In the genomic region with DNA sequence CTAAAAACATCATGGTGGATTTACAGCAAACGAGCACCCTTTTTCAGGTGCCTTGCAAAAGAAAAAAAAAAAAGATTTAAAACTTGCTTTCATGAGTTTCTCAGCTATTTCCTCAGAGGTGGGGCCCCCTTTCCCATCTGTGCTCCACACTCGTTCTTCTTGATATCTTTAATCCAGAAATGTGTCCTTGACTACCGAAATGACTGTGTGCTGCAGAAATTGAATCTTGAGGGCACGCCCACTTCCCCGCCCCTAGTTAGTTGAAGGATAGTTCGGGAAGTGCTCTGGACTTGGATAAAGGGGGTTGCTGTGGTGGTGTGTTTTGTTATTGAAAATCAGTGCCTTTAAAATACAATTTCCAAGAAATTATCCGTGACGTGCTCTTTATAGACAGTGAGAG, we compare ENCODE assay signal across 8 mouse cellular contexts. TPM values are rescaled to one million over a fixed set of nuclear protein-coding genes. Genes with fewer than 3 reads are reported as not detected.
A peak's percentile ranks its signal among the peaks of the same experiment; 100 is the strongest.
DNase-seq lines count a peak whose midpoint lies in the region; ATAC-seq and TF ChIP-seq lines count a peak whose summit lies in the region.

No protein-coding gene starts in this region.

- H3K9me3 ChIP-seq in forebrain, embryonic 14.5 days (replicated peaks; ENCODE audit: control insufficient read depth, low read length): no peaks in the 10 kb centered on the region
- no peaks in the 10 kb centered on the region for H3K9me3 ChIP-seq in limb, embryonic 10.5 days (replicated peaks)
- H3K9me3 ChIP-seq in midbrain, embryonic 10.5 days (replicated peaks): no peaks in the 10 kb centered on the region
- no peaks in the 10 kb centered on the region for H3K9me3 ChIP-seq in stomach, postnatal 0 days (ENCODE audit: control insufficient read depth, low read length)

- H3K36me3 ChIP-seq in forebrain, embryonic 14.5 days (ENCODE audit: control insufficient read depth, insufficient read depth, low read length): no peaks in the 10 kb centered on the region
- no peaks in the 10 kb centered on the region for H3K36me3 ChIP-seq in limb, embryonic 10.5 days
- no peaks in the 10 kb centered on the region for H3K36me3 ChIP-seq in midbrain, embryonic 10.5 days
- H3K36me3 ChIP-seq in stomach, postnatal 0 days (ENCODE audit: control insufficient read depth, insufficient read depth, low read length): no peaks in the 10 kb centered on the region

- no peaks in the 10 kb centered on the region for H3K27me3 ChIP-seq in forebrain, embryonic 14.5 days (replicated peaks; ENCODE audit: control insufficient read depth, insufficient read depth, low read length)
- peaks cover 50% of the 10 kb centered on the region for H3K27me3 ChIP-seq in limb, embryonic 10.5 days (ENCODE audit: low read depth, poor library complexity, severe bottlenecking)
- H3K27me3 ChIP-seq in midbrain, embryonic 10.5 days (ENCODE audit: low read depth, poor library complexity, severe bottlenecking): peaks cover 18% of the 10 kb centered on the region
- no peaks in the 10 kb centered on the region for H3K27me3 ChIP-seq in stomach, postnatal 0 days (ENCODE audit: control insufficient read depth, insufficient read depth, low read length)

- H3K27ac ChIP-seq in forebrain, embryonic 14.5 days (ENCODE audit: low read depth, low read length): peak overlapping the region; percentile 6; the same call in 1 of the 2 replicates
- peak overlapping the region; percentile 94; the same call in 1 of the 2 replicates for H3K27ac ChIP-seq in limb, embryonic 10.5 days
- H3K27ac ChIP-seq in midbrain, embryonic 10.5 days (replicated peaks): peak overlapping the region; percentile 97
- peak overlapping the region; percentile 61 for H3K27ac ChIP-seq in stomach, postnatal 0 days (replicated peaks)

- no peak for TF ChIP-seq CTCF in stomach, postnatal 0 days (IDR thresholded peaks at IDR 0.05; ENCODE audit: low read depth)

- intact Hi-C loops in left cerebral cortex, postnatal 4 days (cut with DNase I): loop anchor here (5.0 kb wide), 1 partner anchor 267 kb away; no protein-coding TSS in a partner anchor
- intact Hi-C loops in left cerebral cortex, postnatal 36 days (cut with DNase I): loop anchor here (2.0 kb wide), 1 partner anchor 78 kb away; no protein-coding TSS in a partner anchor

- H3K4me1 ChIP-seq in forebrain, embryonic 14.5 days (ENCODE audit: control insufficient read depth, insufficient read depth, low read length): peaks cover 22% of the 10 kb centered on the region
- H3K4me1 ChIP-seq in limb, embryonic 10.5 days: peaks cover 60% of the 10 kb centered on the region
- peaks cover 63% of the 10 kb centered on the region for H3K4me1 ChIP-seq in midbrain, embryonic 10.5 days
- peaks cover 1% of the 10 kb centered on the region; the same call in 1 of the 2 replicates for H3K4me1 ChIP-seq in stomach, postnatal 0 days (replicated peaks; ENCODE audit: control insufficient read depth, insufficient read depth)

- H3K4me2 ChIP-seq in forebrain, embryonic 14.5 days (ENCODE audit: low read length): peak overlapping the region; percentile 95
- peak overlapping the region; percentile 70 for H3K4me2 ChIP-seq in stomach, postnatal 0 days (replicated peaks; ENCODE audit: low read depth)

- TF ChIP-seq EP300 in stomach, postnatal 0 days (optimal IDR thresholded peaks at IDR 0.05): no peak

- peak; percentile 59 for DNase-seq in left cerebral cortex, postnatal 4 days
- DNase-seq in left cerebral cortex, postnatal 36 days (ENCODE audit: low spot score in 2 of 2): no peak
- peak; percentile 18 for DNase-seq in c-Kit-positive CD71-negative TER-119-negative erythroid progenitor cells, embryonic 14.5 days (ENCODE audit: low read depth)
- peak; percentile 65 for DNase-seq in forebrain, embryonic 14.5 days (ENCODE audit: low spot score)
- peak; percentile 64 for DNase-seq in limb, embryonic 10.5 days (ENCODE audit: low spot score)
- DNase-seq in midbrain, embryonic 10.5 days (ENCODE audit: low spot score): peak; percentile 57
- DNase-seq in stomach, postnatal 0 days (ENCODE audit: low spot score): peak; percentile 79

- H3K9ac ChIP-seq in forebrain, embryonic 14.5 days (ENCODE audit: low read length): no peak overlapping the region
- no peak overlapping the region for H3K9ac ChIP-seq in stomach, postnatal 0 days (ENCODE audit: low read length)

- peak overlapping the region; percentile 93 for H3K4me3 ChIP-seq in forebrain, embryonic 14.5 days (ENCODE audit: low read depth, low read length)
- peak overlapping the region; percentile 88 for H3K4me3 ChIP-seq in limb, embryonic 10.5 days
- peak overlapping the region; percentile 97 for H3K4me3 ChIP-seq in midbrain, embryonic 10.5 days
- peak overlapping the region; percentile 89 for H3K4me3 ChIP-seq in stomach, postnatal 0 days (ENCODE audit: low read depth, low read length)

- ATAC-seq in forebrain, embryonic 14.5 days: peak; percentile 25
- peak; percentile 33 to 42; a peak in 3 of 4 replicates for ATAC-seq in hematopoietic stem cell, adult 5-6 weeks (replicated peaks in 1 of 2; ENCODE audit: insufficient read depth in 1 of 2, low FRiP score in 2 of 2, low TSS enrichment in 1 of 2, low read depth in 1 of 2, poor library complexity in 2 of 2, severe bottlenecking in 2 of 2)
- peak; percentile 43 for ATAC-seq in stomach, postnatal 0 days (ENCODE audit: low FRiP score, low TSS enrichment)

- WGBS in forebrain, embryonic 14.5 days: 0% methylated on average over 8 of the region's 8 CpGs
- WGBS in limb, embryonic 10.5 days: under 1% methylated on average over 8 of the region's 8 CpGs
- 1% methylated on average over 8 of the region's 8 CpGs for WGBS in midbrain, embryonic 10.5 days
- under 1% methylated on average over 8 of the region's 8 CpGs for whole genome bisulfite sequencing in stomach, postnatal 0 days

RNA-seq across cellular contexts. Expression of a gene that starts 0.7 kb away (rescaled TPM):
- 10 to 100 TPM; 28.3 to 32.8 TPM for total RNA-seq in left cerebral cortex, postnatal 4 days (2021)
- total RNA-seq in left cerebral cortex, postnatal 36 days (2021): 10 to 100 TPM; 27.2 to 27.7 TPM
- 8.5 and 9.5 TPM in 2 replicates for polyA plus RNA-seq in forebrain, embryonic 14.5 days (2014; fragmentation: Nextera tagmentation; extraction: Ambion mirVana)
- 0.38 and 5.6 TPM in 2 replicates for total RNA-seq in hematopoietic stem cell, adult 5-6 weeks (2017)
- polyA plus RNA-seq in limb, embryonic 10.5 days (2016; fragmentation: Nextera tagmentation; extraction: Ambion mirVana): 13.7 and 15.7 TPM in 2 replicates
- 13.4 and 13.9 TPM in 2 replicates for polyA plus RNA-seq in midbrain, embryonic 10.5 days (2016; fragmentation: Nextera tagmentation; extraction: Ambion mirVana)
- polyA plus RNA-seq in stomach, postnatal 0 days (2015; fragmentation: Nextera tagmentation; extraction: Ambion mirVana): 15.2 and 19.6 TPM in 2 replicates

Comparison
In these comparisons a context has a peak if more than half of its experiments do, and no peak if none do; other contexts are left out.
1. DNase-seq: peak in left cerebral cortex, postnatal 4 days (single experiment), c-Kit-positive CD71-negative TER-119-negative erythroid progenitor cells, embryonic 14.5 days (single experiment), forebrain, embryonic 14.5 days (single experiment), limb, embryonic 10.5 days (single experiment), midbrain, embryonic 10.5 days (single experiment) and stomach, postnatal 0 days (single experiment); none in left cerebral cortex, postnatal 36 days (0 of 2).
2. H3K27ac ChIP-seq: peak in every context shown above with its lines; median percentile 97 in midbrain, embryonic 10.5 days; 94 in limb, embryonic 10.5 days; 61 in stomach, postnatal 0 days; 6 in forebrain, embryonic 14.5 days.
3. Peak in every context shown above with its lines, with median percentiles within 50 percentile points of each other: ATAC-seq and H3K4me3 ChIP-seq.